Mouse (Mus musculus) limb, embryonic 14.5 days (tissue): ENCODE measurements around the gene Tshz2. TPM values are rescaled to one million over a fixed set of nuclear protein-coding genes. Genes with fewer than 3 reads are reported as not detected.

Experiments used
- ATAC-seq: fragments of 200-750 bp; cut with Nextera tagmentation; 2 replicates; pipeline ENCODE4 v1.8.0; 2017; ENCODE audit warnings: low read depth, moderate number of reproducible peaks, moderate TSS enrichment; ENCODE audit not compliant: low FRiP score
- DNase-seq: peaks from one replicate; pipeline ENCODE4 v3.0.0-alpha.2; 2015; ENCODE audit warnings: low spot score
- H3K27ac ChIP-seq: fragments of 300-500 bp; sonication (generic); replicated peaks from 2 replicates; pipeline ENCODE4 v1.5.1; 2014; ENCODE audit warnings: low read depth, mild to moderate bottlenecking, low read length, moderate library complexity, mixed read lengths
- H3K27me3 ChIP-seq: fragments of 300-500 bp; sonication (generic); 2 replicates; pipeline ENCODE4 v1.6.1; 2014; ENCODE audit warnings: low read length, mixed read lengths; ENCODE audit not compliant: control insufficient read depth, insufficient read depth
- H3K36me3 ChIP-seq: fragments of 300-500 bp; sonication (generic); 2 replicates; pipeline ENCODE4 v1.6.1; 2014; ENCODE audit warnings: mild to moderate bottlenecking, low read length, moderate library complexity, mixed read lengths; ENCODE audit not compliant: control insufficient read depth, insufficient read depth
- H3K4me1 ChIP-seq: fragments of 300-500 bp; sonication (generic); 2 replicates; pipeline ENCODE4 v1.6.1; 2014; ENCODE audit warnings: antibody characterized with exemption, low read length, mixed read lengths; ENCODE audit not compliant: control insufficient read depth, insufficient read depth
- H3K4me2 ChIP-seq: fragments of 300-500 bp; sonication (generic); replicated peaks from 2 replicates; pipeline ENCODE4 v1.6.1; 2014; ENCODE audit warnings: low read depth, mild to moderate bottlenecking, low read length, moderate library complexity; ENCODE audit not compliant: severe bottlenecking
- H3K4me3 ChIP-seq: fragments of 300-500 bp; sonication (generic); replicated peaks from 2 replicates; pipeline ENCODE4 v1.5.1; 2014; ENCODE audit warnings: low read length
- H3K9ac ChIP-seq: fragments of 300-500 bp; sonication (generic); 2 replicates; pipeline ENCODE4 v1.6.1; 2014; ENCODE audit warnings: mild to moderate bottlenecking, low read depth, low read length, moderate library complexity; ENCODE audit not compliant: severe bottlenecking
- H3K9me3 ChIP-seq: fragments of 300-500 bp; sonication (generic); 2 replicates; pipeline ENCODE4 v1.6.1; 2016; ENCODE audit warnings: low read length; ENCODE audit not compliant: control insufficient read depth
- POLR2A ChIP-seq: fragments of 200-500 bp; IDR thresholded peaks from 2 replicates; pipeline ENCODE4 v1.8.0; 2012; ENCODE audit warnings: inconsistent platforms, mild to moderate bottlenecking, moderate library complexity, borderline replicate concordance; ENCODE audit not compliant: insufficient read depth, insufficient read length; ENCODE audit errors: extremely low read depth
- WGBS: fragments of 180-500 bp; shearing (Covaris S2); extraction: QIAGEN DNeasy Blood & Tissue Kit; methylation state at CpG from one replicate; pipeline ENCODE4 v1.1.7; 2014; 5-methylcytosine and 5-hydroxymethylcytosine counted together
- polyA plus RNA-seq, 2 experiments: library from polyadenylated mRNA; depleted of rRNA in 1 of 2; stranded (reverse) in 1 of 2; unstranded in 1 of 2; fragments of >200 nt; fragmentation: Nextera tagmentation in 1 of 2; extraction: Ambion mirVana in 1 of 2; gene quantifications; 2 replicates each; pipeline versions ENCODE4 v1.2.1 to v1.2.3; 2012 to 2014

Gene Tshz2
- polyA plus RNA-seq, 2 experiments: 7.3 to 29.2 TPM

GRCm38 (mm10) chr2:169859078-169859855, 226.5 kb downstream of the Tshz2 start:
- Histone ChIP-seq H3K4me3 (no peak overlapping the region), H3K27ac (no peak overlapping the region), H3K4me1 (peaks cover 14% of the 10 kb centered on the region), H3K9ac (no peak overlapping the region), H3K27me3 (no peaks in the 10 kb centered on the region), H3K36me3 (no peaks in the 10 kb centered on the region), H3K9me3 (no peaks in the 10 kb centered on the region), H3K4me2 (no peak overlapping the region)
- ATAC-seq: no peak
- 61% methylated on average over 4 of the region's 4 CpGs for WGBS
- TF ChIP-seq POLR2A: no peak
- no peak for DNase-seq

GRCm38 (mm10) chr2:169860895-169861294, 228.1 kb downstream of the Tshz2 start:
- Histone ChIP-seq H3K4me3 (no peak overlapping the region), H3K9ac (no peak overlapping the region), H3K27me3 (no peaks in the 10 kb centered on the region), H3K9me3 (no peaks in the 10 kb centered on the region), H3K4me1 (peaks cover 14% of the 10 kb centered on the region), H3K27ac (no peak overlapping the region), H3K36me3 (no peaks in the 10 kb centered on the region), H3K4me2 (no peak overlapping the region)
- DNase-seq (no peak), ATAC-seq (no peak)
- TF ChIP-seq POLR2A: no peak
- 35% methylated on average over 5 of the region's 5 CpGs for WGBS

- no peaks in the 10 kb centered on the region for H3K9me3 ChIP-seq
- H3K4me1 ChIP-seq: peaks cover 14% of the 10 kb centered on the region
- no peak for ATAC-seq
- no peak for TF ChIP-seq POLR2A
- no peak overlapping the region for H3K4me3 ChIP-seq
- no peak overlapping the region for H3K27ac ChIP-seq
- no peaks in the 10 kb centered on the region for H3K27me3 ChIP-seq
- H3K9ac ChIP-seq: no peak overlapping the region
- peak; percentile 26 for DNase-seq
- H3K36me3 ChIP-seq: no peaks in the 10 kb centered on the region
- H3K4me2 ChIP-seq: no peak overlapping the region
- WGBS: 40% methylated on average over 6 of the region's 6 CpGs
These were observed 229.9 kb downstream of the Tshz2 start for GRCm38 (mm10) chr2:169862701-169863100.

- H3K9ac ChIP-seq: no peak overlapping the region
- WGBS: 81% methylated on average over 7 of the region's 7 CpGs
- no peaks in the 10 kb centered on the region for H3K4me1 ChIP-seq
- no peaks in the 10 kb centered on the region for H3K36me3 ChIP-seq
- H3K27ac ChIP-seq: no peak overlapping the region
- H3K4me3 ChIP-seq: no peak overlapping the region
- H3K27me3 ChIP-seq: no peaks in the 10 kb centered on the region
- DNase-seq: no peak
- no peaks in the 10 kb centered on the region for H3K9me3 ChIP-seq
- TF ChIP-seq POLR2A: no peak
- no peak for ATAC-seq
- H3K4me2 ChIP-seq: no peak overlapping the region
These were observed 236.7 kb downstream of the Tshz2 start for GRCm38 (mm10) chr2:169869468-169869867.

- DNase-seq: no peak
- H3K4me2 ChIP-seq: no peak overlapping the region
- H3K36me3 ChIP-seq: no peaks in the 10 kb centered on the region
- no peak overlapping the region for H3K9ac ChIP-seq
- no peaks in the 10 kb centered on the region for H3K9me3 ChIP-seq
- WGBS: 56% methylated on average over 5 of the region's 5 CpGs
- no peak for ATAC-seq
- no peak overlapping the region for H3K27ac ChIP-seq
- no peaks in the 10 kb centered on the region for H3K27me3 ChIP-seq
- H3K4me3 ChIP-seq: no peak overlapping the region
- no peak for TF ChIP-seq POLR2A
- no peaks in the 10 kb centered on the region for H3K4me1 ChIP-seq
These were observed 237.7 kb downstream of the Tshz2 start for GRCm38 (mm10) chr2:169870503-169870902.
